Mouse (Mus musculus) myocyte (in vitro differentiated cells): ENCODE measurements around the gene Kcnv2. TPM values are rescaled to one million over a fixed set of nuclear protein-coding genes. Genes with fewer than 3 reads are reported as not detected.

Experiments
- H3K27me3 ChIP-seq: one replicate; pipeline ENCODE4 v1.6.1; 2011; ENCODE audit not compliant: control insufficient read depth, insufficient read depth, insufficient read length
- H3K36me3 ChIP-seq: one replicate; pipeline ENCODE4 v1.6.1; 2011; ENCODE audit not compliant: control insufficient read depth, insufficient read depth
- H3K4me2 ChIP-seq: one replicate; pipeline ENCODE4 v1.6.1; 2011; ENCODE audit warnings: low read depth, control low read depth
- H3K4me3 ChIP-seq: one replicate; pipeline ENCODE4 v1.5.1; 2011; ENCODE audit warnings: mild to moderate bottlenecking, control low read depth, moderate library complexity
- H3K79me2 ChIP-seq: one replicate; pipeline ENCODE4 v1.6.1; 2011; ENCODE audit not compliant: control insufficient read depth, insufficient read depth
- H3ac ChIP-seq: one replicate; pipeline ENCODE4 v1.6.1; 2011; ENCODE audit not compliant: control insufficient read depth, insufficient read length
- CEBPB ChIP-seq: IDR thresholded peaks from 2 replicates; pipeline ENCODE4 v1.6.1; 2011; ENCODE audit warnings: mild to moderate bottlenecking, moderate library complexity; ENCODE audit not compliant: poor library complexity, insufficient read depth, severe bottlenecking
- E2F4 ChIP-seq: IDR thresholded peaks from one replicate; pipeline ENCODE4 v1.6.1; 2011; ENCODE audit warnings: mild to moderate bottlenecking, control low read depth, moderate library complexity; ENCODE audit not compliant: insufficient read depth
- MAX ChIP-seq: IDR thresholded peaks from one replicate; pipeline ENCODE4 v1.6.1; 2011; ENCODE audit warnings: low read depth, mild to moderate bottlenecking, control low read depth
- MYOD1 ChIP-seq, 3 experiments: IDR thresholded peaks; one replicate each; pipeline ENCODE4 v1.6.1; 2011; ENCODE audit warnings: control low read depth in 2 of 3, low read depth in 2 of 3, mild to moderate bottlenecking in 2 of 3, moderate library complexity in 1 of 3; ENCODE audit not compliant: insufficient read length in 2 of 3, control insufficient read depth in 1 of 3
- MYOG ChIP-seq, 3 experiments: IDR thresholded peaks; one replicate each; pipeline ENCODE4 v1.6.1; 2011; ENCODE audit warnings: control low read depth in 2 of 3, low read depth in 2 of 3, mild to moderate bottlenecking in 2 of 3; ENCODE audit not compliant: insufficient read length in 2 of 3, control insufficient read depth in 1 of 3, insufficient read depth in 1 of 3
- POLR2A ChIP-seq: IDR thresholded peaks from one replicate; pipeline ENCODE4 v1.6.1; 2011; ENCODE audit warnings: low read depth, mild to moderate bottlenecking, control low read depth, moderate library complexity; ENCODE audit not compliant: insufficient read length
- POLR2AphosphoS2 ChIP-seq: IDR thresholded peaks from one replicate; pipeline ENCODE4 v1.6.1; 2011; ENCODE audit warnings: low read depth, control low read depth; ENCODE audit not compliant: insufficient read length
- REST ChIP-seq: IDR thresholded peaks from one replicate; pipeline ENCODE4 v1.6.1; 2011; ENCODE audit warnings: mild to moderate bottlenecking, control low read depth, moderate library complexity; ENCODE audit not compliant: insufficient read depth, insufficient read length
- SRF ChIP-seq: IDR thresholded peaks from one replicate; pipeline ENCODE4 v1.6.1; 2011; ENCODE audit warnings: low read depth; ENCODE audit not compliant: control insufficient read depth, insufficient read length
- TCF12 ChIP-seq: IDR thresholded peaks from one replicate; pipeline ENCODE4 v1.6.1; 2011; ENCODE audit warnings: mild to moderate bottlenecking, control low read depth; ENCODE audit not compliant: poor library complexity, insufficient read depth, severe bottlenecking
- TCF3 ChIP-seq: IDR thresholded peaks from one replicate; pipeline ENCODE4 v1.6.1; 2011; ENCODE audit warnings: low read depth, control low read depth; ENCODE audit not compliant: insufficient read length
- USF1 ChIP-seq: IDR thresholded peaks from one replicate; pipeline ENCODE4 v1.6.1; 2011; ENCODE audit warnings: low read depth, mild to moderate bottlenecking, control low read depth, moderate library complexity
- polyA plus RNA-seq: library from polyadenylated mRNA; unstranded; fragments of >200 nt; fragmentation: generic; extraction: Trizol; gene quantifications from one replicate; pipeline ENCODE4 v1.2.1, GENCODE M21; 2012; ENCODE audit warnings: missing spikeins

Gene Kcnv2
- polyA plus RNA-seq, 1 experiment = not detected

- Histone ChIP-seq H3K4me2 (no peak overlapping the region), H3K36me3 (no peaks in the 10 kb centered on the region), H3K79me2 (no peaks in the 10 kb centered on the region), H3K4me3 (no peak overlapping the region), H3ac (no peak overlapping the region), H3K27me3 (no peaks in the 10 kb centered on the region)
- TF ChIP-seq TCF3 (no peak), TCF12 (no peak), CEBPB (no peak), POLR2A (no peak), MYOD1 (IDR thresholded peaks at IDR 0.05; ENCODE audit: control insufficient read depth in 1 of 3, insufficient read length in 2 of 3, low read depth in 2 of 3) (no peak), SRF (no peak), REST (no peak), POLR2AphosphoS2 (no peak), MAX (no peak), USF1 (no peak), E2F4 (no peak), MYOG (IDR thresholded peaks at IDR 0.05; ENCODE audit: control insufficient read depth in 1 of 3, insufficient read depth in 1 of 3, insufficient read length in 2 of 3, low read depth in 2 of 3) (no peak)
Measured at GRCm38 (mm10) chr19:27370784-27371183, 48.4 kb downstream of the Kcnv2 start.

- no peak overlapping the region for H3K4me2 ChIP-seq
Measured at GRCm38 (mm10) chr19:27379712-27380401, 57.5 kb downstream of the Kcnv2 start.

GRCm38 (mm10) chr19:27382131-27382530 lies 59.7 kb downstream of the Kcnv2 start:
- H3ac ChIP-seq = no peak overlapping the region
- TF ChIP-seq TCF3 = no peak
- no peak for TF ChIP-seq CEBPB
- TF ChIP-seq REST = no peak
- TF ChIP-seq MYOG (IDR thresholded peaks at IDR 0.05; ENCODE audit: control insufficient read depth in 1 of 3, insufficient read depth in 1 of 3, insufficient read length in 2 of 3, low read depth in 2 of 3) = no peak
- TF ChIP-seq TCF12 = no peak
- no peak for TF ChIP-seq SRF
- TF ChIP-seq POLR2AphosphoS2 = no peak
- no peak for TF ChIP-seq POLR2A
- TF ChIP-seq MYOD1 (IDR thresholded peaks at IDR 0.05; ENCODE audit: control insufficient read depth in 1 of 3, insufficient read length in 2 of 3, low read depth in 2 of 3) = no peak
- TF ChIP-seq MAX = no peak
- TF ChIP-seq E2F4 = no peak
- TF ChIP-seq USF1 = no peak
- no peak overlapping the region for H3K4me3 ChIP-seq
- no peaks in the 10 kb centered on the region for H3K27me3 ChIP-seq
- H3K79me2 ChIP-seq = no peaks in the 10 kb centered on the region
- no peak overlapping the region for H3K4me2 ChIP-seq
- H3K36me3 ChIP-seq = peaks cover 19% of the 10 kb centered on the region

More at GRCm38 (mm10) chr19:27379712-27380401, 57.5 kb downstream of the Kcnv2 start:
- Histone ChIP-seq H3K79me2 (no peaks in the 10 kb centered on the region), H3K27me3 (no peaks in the 10 kb centered on the region), H3K4me3 (no peak overlapping the region), H3K36me3 (no peaks in the 10 kb centered on the region), H3ac (no peak overlapping the region)
- no peak for TF ChIP-seq MYOG (IDR thresholded peaks at IDR 0.05; ENCODE audit: control insufficient read depth in 1 of 3, insufficient read depth in 1 of 3, insufficient read length in 2 of 3, low read depth in 2 of 3)
- no peak for TF ChIP-seq POLR2AphosphoS2
- TF ChIP-seq POLR2A = no peak
- no peak for TF ChIP-seq TCF3
- no peak for TF ChIP-seq MYOD1 (IDR thresholded peaks at IDR 0.05; ENCODE audit: control insufficient read depth in 1 of 3, insufficient read length in 2 of 3, low read depth in 2 of 3)

GRCm38 (mm10) chr19:27383266-27383665 lies 60.9 kb downstream of the Kcnv2 start:
- Histone ChIP-seq H3K36me3 (peaks cover 26% of the 10 kb centered on the region), H3ac (no peak overlapping the region), H3K4me2 (no peak overlapping the region), H3K4me3 (no peak overlapping the region), H3K79me2 (no peaks in the 10 kb centered on the region), H3K27me3 (no peaks in the 10 kb centered on the region)
- TF ChIP-seq POLR2A = no peak
- no peak for TF ChIP-seq TCF12
- TF ChIP-seq MAX = no peak
- no peak for TF ChIP-seq E2F4
- no peak for TF ChIP-seq SRF
- TF ChIP-seq CEBPB = no peak
- no peak for TF ChIP-seq MYOG (IDR thresholded peaks at IDR 0.05; ENCODE audit: control insufficient read depth in 1 of 3, insufficient read depth in 1 of 3, insufficient read length in 2 of 3, low read depth in 2 of 3)
- TF ChIP-seq REST = no peak
- TF ChIP-seq TCF3 = no peak
- TF ChIP-seq USF1 = no peak
